Mouse (Mus musculus) layer of hippocampus, postnatal 10 days (tissue): ENCODE measurements around the gene Vmn1r54. TPM values are rescaled to one million over a fixed set of nuclear protein-coding genes. Genes with fewer than 3 reads are reported as not detected.
"Not testable (repeated sequence)": the region's sequence is repeated elsewhere in the genome, so short reads cannot be mapped to it uniquely, and the experiment has no call there.

ENCODE experiments used
- DNase-seq, 2 experiments: peaks; one replicate each; pipeline ENCODE4 v3.0.0; 2021; ENCODE audit warnings: low spot score in 2 of 2
- long read RNA-seq: library from polyadenylated mRNA; stranded (forward); transcript quantifications from one replicate; pipeline ENCODE4 v2.0.0, GENCODE M21; 2023
- total RNA-seq, 2 experiments: library from RNA; stranded (reverse); gene quantifications; 2 replicates each; pipeline ENCODE4 v1.2.3; 2021

Vmn1r54 gene
- total RNA-seq: not detected
- long read RNA-seq: 0 reads

GRCm38 (mm10) chr6:90246000-90246399 is at the start of gene Vmn1r54:
Gene Vmn1r54, plus strand, starts transcription at chr6:90246300.
- DNase-seq: no peak

- not testable (repeated sequence) for DNase-seq
Observed at GRCm38 (mm10) chr6:90202493-90202892, 43.6 kb upstream of the Vmn1r54 start, which contains the start of gene V1ra8. Gene V1ra8, plus strand, starts transcription at chr6:90202793.

- DNase-seq: no peak
Observed at GRCm38 (mm10) chr6:90224338-90224737, 21.8 kb upstream of the Vmn1r54 start, which contains the start of gene Vmn1r53. Gene Vmn1r53, minus strand, starts transcription at chr6:90224438.

GRCm38 (mm10) chr6:90232114-90232513 is 14.0 kb upstream of the Vmn1r54 start:
- DNase-seq: not testable (repeated sequence)

GRCm38 (mm10) chr6:90232681-90233080 is 13.4 kb upstream of the Vmn1r54 start:
- DNase-seq: no peak

- no peak for DNase-seq
Observed at GRCm38 (mm10) chr6:90244019-90244418, 2.1 kb upstream of the Vmn1r54 start.

- peak; percentile 20 to 25 for DNase-seq
Observed at GRCm38 (mm10) chr6:90288265-90288664, 42.2 kb downstream of the Vmn1r54 start.

GRCm38 (mm10) chr6:90300919-90301318 is 54.8 kb downstream of the Vmn1r54 start, which contains the start of gene BC048671:
Gene BC048671, plus strand, starts transcription at chr6:90301219.
- DNase-seq: no peak

GRCm38 (mm10) chr6:90306315-90306975 is 60.3 kb downstream of the Vmn1r54 start:
- DNase-seq: no peak

- peak in 1 of 2 experiments; percentile 1 for DNase-seq
Observed at GRCm38 (mm10) chr6:90308839-90309778, 63.0 kb downstream of the Vmn1r54 start.

- no peak for DNase-seq
Observed at GRCm38 (mm10) chr6:90315961-90316360, 69.9 kb downstream of the Vmn1r54 start.

GRCm38 (mm10) chr6:90317510-90318258 is 71.6 kb downstream of the Vmn1r54 start:
- no peak for DNase-seq

- DNase-seq: no peak
Observed at GRCm38 (mm10) chr6:90319019-90319418, 72.9 kb downstream of the Vmn1r54 start.

- no peak for DNase-seq
Observed at GRCm38 (mm10) chr6:90319475-90320191, 73.5 kb downstream of the Vmn1r54 start.

- no peak for DNase-seq
Observed at GRCm38 (mm10) chr6:90320429-90320828, 74.3 kb downstream of the Vmn1r54 start.

Other genes with a start within 250 kb of the Vmn1r54 start
- not detected for gene Vmn1r47, start 230.2 kb upstream of the Vmn1r54 start, total RNA-seq
- gene Vmn1r48, start 209.5 kb upstream of the Vmn1r54 start, total RNA-seq: not detected
- not detected for gene Vmn1r49, start 167.8 kb upstream of the Vmn1r54 start, total RNA-seq
- not detected for gene Vmn1r50, start 144.9 kb upstream of the Vmn1r54 start, total RNA-seq
- not detected for gene Vmn1r51, start 123.7 kb upstream of the Vmn1r54 start, total RNA-seq
- not detected for gene Vmn1r52, start 71.5 kb upstream of the Vmn1r54 start, total RNA-seq
- gene V1ra8, start 43.5 kb upstream of the Vmn1r54 start, total RNA-seq: not detected
- not detected for gene Vmn1r53, start 21.9 kb upstream of the Vmn1r54 start, total RNA-seq
- gene BC048671, start 54.9 kb downstream of the Vmn1r54 start, total RNA-seq: not detected
- gene Chst13, start 78.9 kb downstream of the Vmn1r54 start, total RNA-seq: under 1 TPM in 1 of 2 experiments, not detected in 1; 0.20 TPM
- gene Uroc1, start 87.0 kb downstream of the Vmn1r54 start, total RNA-seq: under 1 TPM in 1 of 2 experiments, not detected in 1; 0.13 TPM
- gene Zxdc, start 123.2 kb downstream of the Vmn1r54 start, total RNA-seq: 10 to 100 TPM; 25.5 to 26.4 TPM
- gene Cfap100, start 182.5 kb downstream of the Vmn1r54 start, total RNA-seq: 1 to 10 TPM; 8.8 to 9.2 TPM
- 10 to 100 TPM; 18.5 to 23.7 TPM for gene Klf15, start 216.3 kb downstream of the Vmn1r54 start, total RNA-seq
- 10 to 100 TPM; 43.9 to 52.3 TPM for gene Aldh1l1, start 240.1 kb downstream of the Vmn1r54 start, total RNA-seq